In the genomic region with DNA sequence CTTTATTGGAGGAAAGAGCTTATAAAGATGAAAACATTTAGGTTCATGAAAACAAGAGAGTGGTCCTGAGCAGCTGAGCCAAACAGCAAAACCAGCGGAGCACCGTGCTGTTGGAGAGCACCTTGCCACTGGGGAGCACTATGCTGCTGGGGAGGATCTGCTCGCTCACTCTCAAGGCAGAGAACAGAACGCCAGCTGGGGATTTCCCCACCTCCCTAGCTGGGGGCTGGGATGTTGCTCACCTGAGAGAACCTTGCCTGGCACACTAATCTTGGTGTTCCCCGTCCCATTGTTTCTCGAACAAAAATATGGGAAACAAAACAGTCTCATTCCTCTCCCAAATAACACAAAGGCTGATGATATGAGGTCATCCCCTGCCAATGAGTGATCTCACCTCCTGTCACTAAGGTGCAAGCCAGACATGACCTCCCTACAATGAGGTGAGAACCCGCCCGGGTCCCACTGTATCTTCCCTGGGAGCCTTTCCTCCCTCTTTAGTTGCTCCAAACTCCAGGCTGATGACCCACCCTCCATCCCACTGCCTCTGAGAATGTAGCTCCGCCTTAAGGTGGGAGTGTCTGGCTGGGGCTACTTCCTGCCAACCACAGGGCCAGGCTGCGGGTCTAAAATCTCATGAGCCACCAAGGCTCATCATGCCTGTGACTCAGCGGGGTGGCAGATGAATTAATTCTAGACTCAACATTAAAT, we compare ENCODE assay signal across 13 mouse cellular contexts.
DNase-seq lines count a peak whose midpoint lies in the region; ATAC-seq lines count a peak whose summit lies in the region.
"Had no signal": no experiment of that assay in that cellular context is flagged by ENCODE, and none has a peak within 500 bp of the region (broad histone marks: within the 10 kb centered on the region; RNA-seq: fewer than 3 reads in every experiment).

No protein-coding gene starts in this region.

- H3K4me1 ChIP-seq in brown adipose tissue, adult 24 weeks (ENCODE audit: control insufficient read depth, insufficient read depth, insufficient read length, low read length) = 0 out of 2 replicates have a peak, but pooled peaks cover 2% of the 10 kb centered on the region
- H3K4me1 ChIP-seq: hindbrain, embryonic 13.5 days had no signal

- no peak overlapping the region for H3K4me3 ChIP-seq in brown adipose tissue, adult 24 weeks (ENCODE audit: insufficient read depth, low read depth, low read length)
- H3K4me3 ChIP-seq: hindbrain, embryonic 13.5 days; limb, embryonic 10.5 days had no signal

- DNase-seq in 416B (ENCODE audit: low read depth) = peak; percentile 83
- no peak for DNase-seq in layer of hippocampus, adult 18-20 months (ENCODE audit: low spot score in 2 of 2)
- DNase-seq in retina, embryonic 14.5 days (ENCODE audit: low spot score) = no peak
- DNase-seq in ovary, postnatal 14 days (ENCODE audit: low spot score) = no peak
- DNase-seq: adrenal gland, adult 8-10 months; cerebellum, adult 11-12 months; kidney, postnatal 4 days; right cerebral cortex, postnatal 14 days had no signal

- peak overlapping the region; percentile 60 for H3K27ac ChIP-seq in brown adipose tissue, adult 24 weeks (replicated peaks; ENCODE audit: low read depth, low read length)
- H3K27ac ChIP-seq: hindbrain, embryonic 13.5 days; limb, embryonic 10.5 days had no signal

- ATAC-seq in CD4-positive, CD25-positive, alpha-beta regulatory T cell, adult 4 months = peak; percentile 82
- peak; percentile 34; the same call in 1 of the 2 replicates for ATAC-seq in monocyte, adult 5-6 weeks (replicated peaks; ENCODE audit: insufficient number of reproducible peaks, low FRiP score, low TSS enrichment, poor library complexity, severe bottlenecking)
